Mouse (Mus musculus): ENCODE measurements at regions not wholly inside any gene's neighbourhood (a gene's known extent, or its start where the extent isn't known, plus 50 kb on each side); places are given as distances from the start of the nearest gene placed in this dataset.
"Not testable (repeated sequence)": the region's sequence is repeated elsewhere in the genome, so short reads cannot be mapped to it uniquely, and the experiment has no call there.

- Histone ChIP-seq H3K4me2 (ENCODE audit: low read depth, low read length) (no peak overlapping the region), H3K27me3 (replicated peaks; ENCODE audit: control insufficient read depth, insufficient read depth, low read length) (no peaks in the 10 kb centered on the region), H3K4me3 (ENCODE audit: low read length) (no peak overlapping the region), H3K36me3 (ENCODE audit: control insufficient read depth, insufficient read depth, low read length) (no peaks in the 10 kb centered on the region), H3K27ac (ENCODE audit: low read length) (no peak overlapping the region), H3K4me1 (ENCODE audit: control insufficient read depth, insufficient read depth, low read length) (no peaks in the 10 kb centered on the region), H3K9ac (ENCODE audit: low read depth, low read length) (no peak overlapping the region), H3K9me3 (ENCODE audit: control insufficient read depth, low read length) (no peaks in the 10 kb centered on the region)
- ATAC-seq, result no peak
- WGBS, result 48% methylated on average over 9 of the region's 11 CpGs
These were observed 174.2 kb upstream of the Myt1l start for GRCm38 (mm10) chr12:29353777-29354496.

GRCm38 (mm10) chr12:29354816-29355215 is 173.4 kb upstream of the Myt1l start:
- Histone ChIP-seq H3K4me3 (ENCODE audit: low read length) (no peak overlapping the region), H3K36me3 (ENCODE audit: control insufficient read depth, insufficient read depth, low read length) (no peaks in the 10 kb centered on the region), H3K9me3 (ENCODE audit: control insufficient read depth, low read length) (no peaks in the 10 kb centered on the region), H3K4me1 (ENCODE audit: control insufficient read depth, insufficient read depth, low read length) (no peaks in the 10 kb centered on the region), H3K27me3 (replicated peaks; ENCODE audit: control insufficient read depth, insufficient read depth, low read length) (no peaks in the 10 kb centered on the region), H3K27ac (ENCODE audit: low read length) (no peak overlapping the region), H3K9ac (ENCODE audit: low read depth, low read length) (no peak overlapping the region), H3K4me2 (ENCODE audit: low read depth, low read length) (no peak overlapping the region)
- 25% methylated on average over 4 of the region's 6 CpGs for WGBS
- ATAC-seq, result peak; percentile 72

- no peaks in the 10 kb centered on the region for H3K4me1 ChIP-seq (ENCODE audit: control insufficient read depth, insufficient read depth, low read length)
- H3K9ac ChIP-seq (ENCODE audit: low read depth, low read length), result no peak overlapping the region
- ATAC-seq, result 0 out of 2 replicates have a peak, but pooled peaks have one; percentile 40
- H3K4me2 ChIP-seq (ENCODE audit: low read depth, low read length), result no peak overlapping the region
- no peak overlapping the region for H3K27ac ChIP-seq (ENCODE audit: low read length)
- H3K36me3 ChIP-seq (ENCODE audit: control insufficient read depth, insufficient read depth, low read length), result no peaks in the 10 kb centered on the region
- no peaks in the 10 kb centered on the region for H3K9me3 ChIP-seq (ENCODE audit: control insufficient read depth, low read length)
- no peak overlapping the region for H3K4me3 ChIP-seq (ENCODE audit: low read length)
- 23% methylated on average over 11 of the region's 11 CpGs for WGBS
- H3K27me3 ChIP-seq (replicated peaks; ENCODE audit: control insufficient read depth, insufficient read depth, low read length), result no peaks in the 10 kb centered on the region
These were observed 171.3 kb upstream of the Myt1l start for GRCm38 (mm10) chr12:29356681-29357397.

GRCm38 (mm10) chr12:29361236-29361635 is 166.9 kb upstream of the Myt1l start:
- H3K4me1 ChIP-seq (ENCODE audit: control insufficient read depth, insufficient read depth, low read length), result no peaks in the 10 kb centered on the region
- ATAC-seq, result no peak
- H3K27ac ChIP-seq (ENCODE audit: low read length), result no peak overlapping the region
- H3K27me3 ChIP-seq (replicated peaks; ENCODE audit: control insufficient read depth, insufficient read depth, low read length), result no peaks in the 10 kb centered on the region
- H3K36me3 ChIP-seq (ENCODE audit: control insufficient read depth, insufficient read depth, low read length), result no peaks in the 10 kb centered on the region
- H3K4me2 ChIP-seq (ENCODE audit: low read depth, low read length), result no peak overlapping the region
- WGBS, result 81% methylated on average over 6 of the region's 6 CpGs
- H3K4me3 ChIP-seq (ENCODE audit: low read length), result no peak overlapping the region
- no peak overlapping the region for H3K9ac ChIP-seq (ENCODE audit: low read depth, low read length)
- H3K9me3 ChIP-seq (ENCODE audit: control insufficient read depth, low read length), result no peaks in the 10 kb centered on the region

DNA sequence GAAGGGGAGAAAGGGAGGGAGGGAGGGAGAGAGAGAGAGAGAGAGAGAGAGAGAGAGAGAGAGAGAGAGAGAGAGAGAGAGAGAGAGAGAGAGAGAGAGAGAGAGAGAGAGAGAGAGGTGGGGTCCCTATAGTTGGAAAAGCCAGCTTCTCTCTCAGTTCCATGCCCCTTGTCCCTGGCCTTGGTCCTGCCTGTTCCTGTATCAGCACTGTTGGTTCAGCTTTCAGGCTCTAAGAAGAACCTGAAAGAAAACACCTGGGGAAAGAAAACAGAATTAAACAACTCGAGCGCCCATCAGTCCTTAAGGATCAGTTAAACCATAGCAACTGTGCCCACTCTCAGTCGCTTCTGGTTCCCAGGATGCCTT is 160.5 kb upstream of the Myt1l start:
- ATAC-seq; H3K4me1 ChIP-seq (ENCODE audit: control insufficient read depth, insufficient read depth, low read length); H3K36me3 ChIP-seq (ENCODE audit: control insufficient read depth, insufficient read depth, low read length); H3K4me2 ChIP-seq (ENCODE audit: low read depth, low read length); H3K9me3 ChIP-seq (ENCODE audit: control insufficient read depth, low read length); H3K27me3 ChIP-seq (replicated peaks; ENCODE audit: control insufficient read depth, insufficient read depth, low read length); H3K4me3 ChIP-seq (ENCODE audit: low read length); H3K27ac ChIP-seq (ENCODE audit: low read length): not testable (repeated sequence)
- 20% methylated on average over 3 of the region's 3 CpGs for WGBS
- H3K9ac ChIP-seq (ENCODE audit: low read depth, low read length), result 0 out of 2 replicates have a peak overlapping the region, but pooled peaks have one; percentile 23

GRCm38 (mm10) chr12:29368107-29368819 is 159.9 kb upstream of the Myt1l start:
- ATAC-seq, result no peak
- H3K36me3 ChIP-seq (ENCODE audit: control insufficient read depth, insufficient read depth, low read length), result no peaks in the 10 kb centered on the region
- peak overlapping the region; percentile 41 for H3K4me2 ChIP-seq (ENCODE audit: low read depth, low read length)
- H3K9me3 ChIP-seq (ENCODE audit: control insufficient read depth, low read length), result no peaks in the 10 kb centered on the region
- H3K27me3 ChIP-seq (replicated peaks; ENCODE audit: control insufficient read depth, insufficient read depth, low read length), result no peaks in the 10 kb centered on the region
- H3K9ac ChIP-seq (ENCODE audit: low read depth, low read length), result peak overlapping the region; percentile 23; the same call in 1 of the 2 replicates
- no peaks in the 10 kb centered on the region for H3K4me1 ChIP-seq (ENCODE audit: control insufficient read depth, insufficient read depth, low read length)
- whole genome bisulfite sequencing, result 21% methylated on average over 19 of the region's 19 CpGs
- H3K27ac ChIP-seq (ENCODE audit: low read length), result no peak overlapping the region
- no peak overlapping the region for H3K4me3 ChIP-seq (ENCODE audit: low read length)

- no peak overlapping the region for H3K4me3 ChIP-seq (ENCODE audit: low read length)
- no peaks in the 10 kb centered on the region for H3K4me1 ChIP-seq (ENCODE audit: control insufficient read depth, insufficient read depth, low read length)
- no peaks in the 10 kb centered on the region for H3K36me3 ChIP-seq (ENCODE audit: control insufficient read depth, insufficient read depth, low read length)
- no peaks in the 10 kb centered on the region for H3K27me3 ChIP-seq (replicated peaks; ENCODE audit: control insufficient read depth, insufficient read depth, low read length)
- no peak overlapping the region for H3K27ac ChIP-seq (ENCODE audit: low read length)
- no peaks in the 10 kb centered on the region for H3K9me3 ChIP-seq (ENCODE audit: control insufficient read depth, low read length)
- H3K9ac ChIP-seq (ENCODE audit: low read depth, low read length), result peak overlapping the region; percentile 23; the same call in 1 of the 2 replicates
- WGBS, result 44% methylated on average over 5 of the region's 5 CpGs
- H3K4me2 ChIP-seq (ENCODE audit: low read depth, low read length), result peak overlapping the region; percentile 41; the same call in 1 of the 2 replicates
- no peak for ATAC-seq
These were observed 159.4 kb upstream of the Myt1l start for GRCm38 (mm10) chr12:29368820-29369175.

- no peaks in the 10 kb centered on the region for H3K27me3 ChIP-seq (replicated peaks; ENCODE audit: control insufficient read depth, insufficient read depth, low read length)
- H3K4me2 ChIP-seq (ENCODE audit: low read depth, low read length), result no peak overlapping the region
- no peak overlapping the region for H3K27ac ChIP-seq (ENCODE audit: low read length)
- WGBS, result 83% methylated on average over 5 of the region's 5 CpGs
- ATAC-seq, result no peak
- H3K36me3 ChIP-seq (ENCODE audit: control insufficient read depth, insufficient read depth, low read length), result no peaks in the 10 kb centered on the region
- no peak overlapping the region for H3K9ac ChIP-seq (ENCODE audit: low read depth, low read length)
- no peak overlapping the region for H3K4me3 ChIP-seq (ENCODE audit: low read length)
- no peaks in the 10 kb centered on the region for H3K9me3 ChIP-seq (ENCODE audit: control insufficient read depth, low read length)
- H3K4me1 ChIP-seq (ENCODE audit: control insufficient read depth, insufficient read depth, low read length), result no peaks in the 10 kb centered on the region
These were observed 136.4 kb upstream of the Myt1l start for GRCm38 (mm10) chr12:29391756-29392155.

DNA sequence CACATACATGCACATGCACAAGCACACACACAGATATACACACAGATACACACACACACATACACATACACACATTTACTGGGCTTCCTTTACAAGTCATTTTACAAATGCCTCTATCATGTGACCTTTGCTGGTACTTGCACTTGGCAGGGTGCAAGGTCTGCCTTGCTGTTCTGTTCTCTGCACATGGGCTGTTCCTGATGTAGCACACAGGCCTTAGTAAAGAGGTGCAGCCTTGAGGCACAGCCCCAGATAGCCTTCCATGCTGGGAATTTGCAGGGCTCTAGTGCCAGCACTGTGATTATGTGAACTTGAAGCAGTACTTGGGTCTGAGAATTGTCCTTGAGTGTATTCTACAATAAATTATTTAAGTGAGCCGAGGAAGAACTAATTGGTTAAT is 133.9 kb upstream of the Myt1l start:
- Histone ChIP-seq H3K9me3 (ENCODE audit: control insufficient read depth, low read length) (no peaks in the 10 kb centered on the region), H3K9ac (ENCODE audit: low read depth, low read length) (no peak overlapping the region), H3K36me3 (ENCODE audit: control insufficient read depth, insufficient read depth, low read length) (no peaks in the 10 kb centered on the region), H3K27ac (ENCODE audit: low read length) (no peak overlapping the region), H3K4me3 (ENCODE audit: low read length) (no peak overlapping the region), H3K4me1 (ENCODE audit: control insufficient read depth, insufficient read depth, low read length) (no peaks in the 10 kb centered on the region), H3K27me3 (replicated peaks; ENCODE audit: control insufficient read depth, insufficient read depth, low read length) (no peaks in the 10 kb centered on the region), H3K4me2 (ENCODE audit: low read depth, low read length) (no peak overlapping the region)
- 67% methylated on average over 1 of the region's 1 CpGs for WGBS
- ATAC-seq, result no peak
